Comparison of ENCODE assay signal across 8 mouse cellular contexts in the genomic region with DNA sequence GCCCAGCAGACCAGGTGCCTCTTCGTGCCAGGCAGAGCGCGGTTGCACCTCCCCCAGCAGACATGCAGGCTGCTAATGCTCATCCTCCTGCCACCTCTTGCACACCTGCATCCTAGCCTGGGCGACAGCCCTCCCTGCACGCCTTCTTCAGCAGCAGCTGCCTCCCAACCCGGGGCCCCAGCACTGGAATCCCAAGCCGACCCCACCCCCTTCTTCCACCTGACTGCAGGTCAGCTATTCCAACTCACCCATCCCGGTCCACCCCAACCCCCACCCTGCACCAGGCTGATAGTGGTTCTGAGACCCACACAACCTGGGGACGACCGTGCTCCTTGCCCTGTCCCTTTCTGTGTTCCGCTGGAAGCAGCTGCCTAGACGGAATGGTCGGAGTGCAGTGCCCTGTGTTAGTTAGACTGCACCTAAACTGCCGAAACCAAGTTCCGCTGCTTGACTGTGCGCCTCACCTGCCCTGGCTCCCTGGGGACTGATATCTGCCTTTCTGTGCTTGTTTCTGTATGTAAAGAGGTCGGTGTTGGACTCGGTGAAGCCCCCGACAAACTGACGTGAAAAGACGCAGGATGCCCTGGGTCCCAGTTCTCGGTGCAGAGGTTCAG.
DNase-seq lines count a peak whose midpoint lies in the region; ATAC-seq lines count a peak whose summit lies in the region.

No protein-coding gene starts in this region.

- H3K4me2 ChIP-seq in lung, embryonic 15.5 days, result peak overlapping the region; percentile 99
- peak overlapping the region; percentile 98 for H3K4me2 ChIP-seq in limb, embryonic 13.5 days (replicated peaks)
- H3K4me2 ChIP-seq in stomach, embryonic 15.5 days, result peak overlapping the region; percentile 94

- 3% methylated on average over 22 of the region's 22 CpGs for whole genome bisulfite sequencing in lung, embryonic 15.5 days
- WGBS in forebrain, embryonic 10.5 days, result 2% methylated on average over 22 of the region's 22 CpGs
- WGBS in limb, embryonic 13.5 days, result 3% methylated on average over 22 of the region's 22 CpGs
- WGBS in stomach, embryonic 15.5 days, result 7% methylated on average over 22 of the region's 22 CpGs

- H3K4me3 ChIP-seq in lung, embryonic 15.5 days, result peak overlapping the region; percentile 56
- H3K4me3 ChIP-seq in forebrain, embryonic 10.5 days, result peak overlapping the region; percentile 65
- peak overlapping the region; percentile 71 for H3K4me3 ChIP-seq in limb, embryonic 13.5 days
- peak overlapping the region; percentile 49 for H3K4me3 ChIP-seq in stomach, embryonic 15.5 days (replicated peaks)

- peaks cover 50% of the 10 kb centered on the region for H3K27me3 ChIP-seq in lung, embryonic 15.5 days
- H3K27me3 ChIP-seq in forebrain, embryonic 10.5 days (ENCODE audit: poor library complexity, severe bottlenecking), result peaks cover 78% of the 10 kb centered on the region
- peaks cover 47% of the 10 kb centered on the region for H3K27me3 ChIP-seq in limb, embryonic 13.5 days
- peaks cover 39% of the 10 kb centered on the region for H3K27me3 ChIP-seq in stomach, embryonic 15.5 days (replicated peaks)

- no peak for DNase-seq in lung, postnatal 10 days
- no peak for DNase-seq in forebrain, embryonic 10.5 days (ENCODE audit: extremely low spot score, low spot score)
- no peak for DNase-seq in adrenal gland, postnatal 36 days
- no peak for DNase-seq in ovary, postnatal 10 days (ENCODE audit: low spot score)
- no peak for DNase-seq in testis, postnatal 10 days (ENCODE audit: low spot score)

- no peak for ATAC-seq in lung, embryonic 15.5 days (ENCODE audit: borderline replicate concordance, extremely low read depth, low FRiP score, low TSS enrichment)
- ATAC-seq in limb, embryonic 13.5 days (ENCODE audit: low FRiP score, low read depth), result 0 out of 2 replicates have a peak, but pooled peaks have one; percentile 53
- peak; percentile 11; the same call in 1 of the 2 replicates for ATAC-seq in stomach, embryonic 15.5 days (ENCODE audit: insufficient read depth, low FRiP score, low read depth)

- H3K4me1 ChIP-seq in lung, embryonic 15.5 days, result peaks cover 16% of the 10 kb centered on the region; the same call in 1 of the 2 replicates
- H3K4me1 ChIP-seq in forebrain, embryonic 10.5 days, result peaks cover 25% of the 10 kb centered on the region
- H3K4me1 ChIP-seq in limb, embryonic 13.5 days, result peaks cover 21% of the 10 kb centered on the region
- H3K4me1 ChIP-seq in stomach, embryonic 15.5 days, result peaks cover 16% of the 10 kb centered on the region; the same call in 1 of the 2 replicates

- no peaks in the 10 kb centered on the region for H3K9me3 ChIP-seq in lung, embryonic 15.5 days
- H3K9me3 ChIP-seq in forebrain, embryonic 10.5 days, result no peaks in the 10 kb centered on the region
- no peaks in the 10 kb centered on the region for H3K9me3 ChIP-seq in limb, embryonic 13.5 days
- no peaks in the 10 kb centered on the region for H3K9me3 ChIP-seq in stomach, embryonic 15.5 days

- H3K9ac ChIP-seq in lung, embryonic 15.5 days, result peak overlapping the region; percentile 43; the same call in 1 of the 2 replicates
- H3K9ac ChIP-seq in limb, embryonic 13.5 days, result peak overlapping the region; percentile 74
- 0 out of 2 replicates have a peak overlapping the region, but pooled peaks have one; percentile 4 for H3K9ac ChIP-seq in stomach, embryonic 15.5 days

- no peaks in the 10 kb centered on the region for H3K36me3 ChIP-seq in lung, embryonic 15.5 days
- H3K36me3 ChIP-seq in forebrain, embryonic 10.5 days (replicated peaks), result no peaks in the 10 kb centered on the region
- no peaks in the 10 kb centered on the region for H3K36me3 ChIP-seq in limb, embryonic 13.5 days
- H3K36me3 ChIP-seq in stomach, embryonic 15.5 days, result no peaks in the 10 kb centered on the region

- no peak overlapping the region for H3K27ac ChIP-seq in lung, embryonic 15.5 days
- no peak overlapping the region for H3K27ac ChIP-seq in forebrain, embryonic 10.5 days
- H3K27ac ChIP-seq in limb, embryonic 13.5 days, result no peak overlapping the region
- no peak overlapping the region for H3K27ac ChIP-seq in stomach, embryonic 15.5 days

Comparison
In these comparisons a context has a peak if more than half of its experiments do, and no peak if none do; other contexts are left out.
1. H3K9ac ChIP-seq: peak in every context shown above with its lines; median percentile 74 in limb, embryonic 13.5 days; 43 in lung, embryonic 15.5 days; 4 in stomach, embryonic 15.5 days.